13 mouse cellular contexts compared by ENCODE assay signal in genomic region chr12:8935349-8935748, GRCm38 (mm10). TPM values are rescaled to one million over a fixed set of nuclear protein-coding genes. Genes with fewer than 3 reads are reported as not detected.
DNase-seq lines count a peak whose midpoint lies in the region; ATAC-seq and TF ChIP-seq lines count a peak whose summit lies in the region.
"Had no signal": no experiment of that assay in that cellular context is flagged by ENCODE, and none has a peak within 500 bp of the region (broad histone marks: within the 10 kb centered on the region; RNA-seq: fewer than 3 reads in every experiment).

No protein-coding gene starts in this region.

- H3K4me2 ChIP-seq in hindbrain, embryonic 16.5 days (ENCODE audit: low read length) = no peak overlapping the region
- H3K4me2 ChIP-seq in hindbrain, embryonic 14.5 days (replicated peaks) = no peak overlapping the region
- H3K4me2 ChIP-seq in heart, embryonic 14.5 days (ENCODE audit: low read length) = no peak overlapping the region
- H3K4me2 ChIP-seq: limb, embryonic 13.5 days; midbrain, embryonic 12.5 days had no signal

- peak; percentile 27; the same call in 1 of the 2 replicates for ATAC-seq in hindbrain, embryonic 16.5 days
- ATAC-seq in hindbrain, embryonic 14.5 days (ENCODE audit: low FRiP score) = no peak
- ATAC-seq in Patski = peak; percentile 92
- no peak for ATAC-seq in heart, embryonic 14.5 days (ENCODE audit: insufficient number of reproducible peaks, insufficient read depth, low FRiP score, low read depth)

- H3K27ac ChIP-seq in hindbrain, embryonic 16.5 days (ENCODE audit: low read depth, low read length) = no peak overlapping the region
- no peak overlapping the region; the same call in 1 of the 2 replicates for H3K27ac ChIP-seq in hindbrain, embryonic 14.5 days
- peak overlapping the region; percentile 26 to 49; a peak in 3 of 4 replicates for H3K27ac ChIP-seq in heart, embryonic 14.5 days (replicated peaks in 1 of 2; ENCODE audit: control insufficient read depth in 1 of 2, insufficient read depth in 1 of 2, low read depth in 2 of 2, low read length in 2 of 2)
- H3K27ac ChIP-seq in forebrain, embryonic 10.5 days = no peak overlapping the region
- H3K27ac ChIP-seq: embryonic facial prominence, embryonic 10.5 days; layer of hippocampus, adult 2 months; limb, embryonic 13.5 days; midbrain, embryonic 12.5 days had no signal

- CTCF ChIA-PET in Patski (lab: Charles Lee) = interaction anchor here (1.0 to 2.4 kb wide), 7 partner anchors 11 to 46 kb away, joined by 3 to 13 read pairs (median 7); partner anchors contain the start of gene Wdr35

- no peaks in the 10 kb centered on the region for H3K9me3 ChIP-seq in hindbrain, embryonic 16.5 days (ENCODE audit: control insufficient read depth, low read length)
- no peaks in the 10 kb centered on the region for H3K9me3 ChIP-seq in hindbrain, embryonic 14.5 days (ENCODE audit: control insufficient read depth, low read length)
- H3K9me3 ChIP-seq in heart, embryonic 14.5 days (ENCODE audit: control insufficient read depth, low read length) = no peaks in the 10 kb centered on the region
- H3K9me3 ChIP-seq in forebrain, embryonic 10.5 days = no peaks in the 10 kb centered on the region
- H3K9me3 ChIP-seq: embryonic facial prominence, embryonic 10.5 days; limb, embryonic 13.5 days; midbrain, embryonic 12.5 days had no signal

- POLR2A ChIA-PET in Patski (lab: Charles Lee) = no interaction called here

- DNase-seq in hindbrain, embryonic 14.5 days (ENCODE audit: low spot score) = no peak
- peak; percentile 76 for DNase-seq in Patski (ENCODE audit: low read depth, low spot score)
- DNase-seq in kidney, postnatal 14 days = peak; percentile 89
- DNase-seq in forebrain, embryonic 10.5 days (ENCODE audit: extremely low spot score, low spot score) = no peak
- DNase-seq in cerebellum, adult 18-20 months = no peak
- DNase-seq in frontal cortex, postnatal 25 days (ENCODE audit: low spot score in 2 of 2) = no peak
- DNase-seq: right cerebral cortex, adult 18-20 months had no signal

- H3K36me3 ChIP-seq in hindbrain, embryonic 16.5 days (ENCODE audit: control insufficient read depth, insufficient read depth, low read length) = peaks cover 39% of the 10 kb centered on the region
- peaks cover 60% of the 10 kb centered on the region for H3K36me3 ChIP-seq in hindbrain, embryonic 14.5 days (replicated peaks; ENCODE audit: control insufficient read depth, insufficient read depth)
- peaks cover 74% of the 10 kb centered on the region for H3K36me3 ChIP-seq in heart, embryonic 14.5 days (ENCODE audit: control insufficient read depth, insufficient read depth, low read length)
- H3K36me3 ChIP-seq in forebrain, embryonic 10.5 days (replicated peaks) = peaks cover 84% of the 10 kb centered on the region

- TF ChIP-seq CTCF in Patski (IDR thresholded peaks at IDR 0.05) = no peak

- H3K27me3 ChIP-seq in hindbrain, embryonic 16.5 days (replicated peaks; ENCODE audit: control insufficient read depth, insufficient read depth, low read length) = no peaks in the 10 kb centered on the region
- H3K27me3 ChIP-seq in hindbrain, embryonic 14.5 days (ENCODE audit: control insufficient read depth, insufficient read depth, low read length) = no peaks in the 10 kb centered on the region
- H3K27me3 ChIP-seq in Patski = no peaks in the 10 kb centered on the region
- no peaks in the 10 kb centered on the region for H3K27me3 ChIP-seq in heart, embryonic 14.5 days (ENCODE audit: control insufficient read depth, insufficient read depth, low read length)
- no peaks in the 10 kb centered on the region for H3K27me3 ChIP-seq in forebrain, embryonic 10.5 days (ENCODE audit: poor library complexity, severe bottlenecking)
- H3K27me3 ChIP-seq: limb, embryonic 13.5 days; midbrain, embryonic 12.5 days had no signal

- in situ Hi-C loops in Patski (cut with MboI; ENCODE audit: low pct_unique_long_range_greater_than_20kb) = no loop called here

- WGBS in hindbrain, embryonic 16.5 days = 74% methylated on average over 5 of the region's 5 CpGs
- WGBS in hindbrain, embryonic 14.5 days = 74% methylated on average over 5 of the region's 5 CpGs
- WGBS in heart, embryonic 14.5 days = 42% methylated on average over 5 of the region's 5 CpGs
- WGBS in forebrain, embryonic 10.5 days = 90% methylated on average over 5 of the region's 5 CpGs

- no peak overlapping the region for H3K9ac ChIP-seq in hindbrain, embryonic 16.5 days (ENCODE audit: low read depth, low read length)
- H3K9ac ChIP-seq in hindbrain, embryonic 14.5 days = no peak overlapping the region
- no peak overlapping the region for H3K9ac ChIP-seq in heart, embryonic 14.5 days (ENCODE audit: low read length)
- H3K9ac ChIP-seq: limb, embryonic 13.5 days; midbrain, embryonic 12.5 days had no signal

- H3K4me1 ChIP-seq in hindbrain, embryonic 16.5 days (ENCODE audit: control insufficient read depth, insufficient read depth, low read depth, low read length) = no peaks in the 10 kb centered on the region
- H3K4me1 ChIP-seq in hindbrain, embryonic 14.5 days (replicated peaks; ENCODE audit: control insufficient read depth, insufficient read depth, low read length) = 0 out of 2 replicates have a peak, but pooled peaks cover under 1% of the 10 kb centered on the region
- H3K4me1 ChIP-seq in heart, embryonic 14.5 days (ENCODE audit: control insufficient read depth in 2 of 2, insufficient read depth in 2 of 2, low read length in 2 of 2) = peaks cover 5 to 24% of the 10 kb centered on the region in 2 experiments
- no peaks in the 10 kb centered on the region for H3K4me1 ChIP-seq in forebrain, embryonic 10.5 days
- H3K4me1 ChIP-seq: embryonic facial prominence, embryonic 10.5 days had no signal

- no peak overlapping the region for H3K4me3 ChIP-seq in hindbrain, embryonic 16.5 days (ENCODE audit: low read length)
- no peak overlapping the region for H3K4me3 ChIP-seq in hindbrain, embryonic 14.5 days (replicated peaks; ENCODE audit: low read length)
- no peak overlapping the region for H3K4me3 ChIP-seq in heart, embryonic 14.5 days (ENCODE audit: control insufficient read depth in 1 of 2, insufficient read depth in 1 of 2, low read depth in 1 of 2, low read length in 2 of 2)
- no peak overlapping the region for H3K4me3 ChIP-seq in forebrain, embryonic 10.5 days
- H3K4me3 ChIP-seq: embryonic facial prominence, embryonic 10.5 days; layer of hippocampus, adult 2 months; limb, embryonic 13.5 days; midbrain, embryonic 12.5 days had no signal

RNA-seq across cellular contexts. Expression of gene Matn3, which starts 12.4 kb away (rescaled TPM):
- polyA plus RNA-seq in hindbrain, embryonic 16.5 days (2015; fragmentation: Nextera tagmentation; extraction: Ambion mirVana) = 0.24 and 0.80 TPM in 2 replicates
- 0.15 and 0.17 TPM in 2 replicates for polyA plus RNA-seq in hindbrain, embryonic 14.5 days (2014; fragmentation: Nextera tagmentation; extraction: Ambion mirVana)
- 0.17 TPM for polyA plus RNA-seq in Patski (2021)
- polyA plus RNA-seq in heart, embryonic 14.5 days (2014; fragmentation: Nextera tagmentation; extraction: Ambion mirVana) = 0.07 TPM in 1 of 2 replicates, not detected in the other
- 5.9 and 7.0 TPM in 2 replicates for polyA plus RNA-seq in forebrain, embryonic 10.5 days (2016; fragmentation: Nextera tagmentation; extraction: Ambion mirVana)

RNA-seq across cellular contexts. Expression of gene Laptm4a, which starts 13.9 kb away (rescaled TPM):
- 205 and 210 TPM in 2 replicates for polyA plus RNA-seq in hindbrain, embryonic 16.5 days (2015; fragmentation: Nextera tagmentation; extraction: Ambion mirVana)
- 173 and 189 TPM in 2 replicates for polyA plus RNA-seq in hindbrain, embryonic 14.5 days (2014; fragmentation: Nextera tagmentation; extraction: Ambion mirVana)
- 550 TPM for polyA plus RNA-seq in Patski (2021)
- polyA plus RNA-seq in heart, embryonic 14.5 days (2014; fragmentation: Nextera tagmentation; extraction: Ambion mirVana) = 190 and 225 TPM in 2 replicates
- 178 and 181 TPM in 2 replicates for polyA plus RNA-seq in forebrain, embryonic 10.5 days (2016; fragmentation: Nextera tagmentation; extraction: Ambion mirVana)

RNA-seq across cellular contexts. Expression of gene Wdr35, which starts 38.3 kb away (rescaled TPM):
- 23.6 and 25.2 TPM in 2 replicates for polyA plus RNA-seq in hindbrain, embryonic 16.5 days (2015; fragmentation: Nextera tagmentation; extraction: Ambion mirVana)
- polyA plus RNA-seq in hindbrain, embryonic 14.5 days (2014; fragmentation: Nextera tagmentation; extraction: Ambion mirVana) = 22.4 and 26.1 TPM in 2 replicates
- polyA plus RNA-seq in Patski (2021) = 41.7 TPM
- 12.8 and 14.4 TPM in 2 replicates for polyA plus RNA-seq in heart, embryonic 14.5 days (2014; fragmentation: Nextera tagmentation; extraction: Ambion mirVana)
- 28.1 and 28.3 TPM in 2 replicates for polyA plus RNA-seq in forebrain, embryonic 10.5 days (2016; fragmentation: Nextera tagmentation; extraction: Ambion mirVana)

Comparison
In these comparisons a context has a peak if more than half of its experiments do, and no peak if none do; other contexts are left out.
1. ATAC-seq: peak in hindbrain, embryonic 16.5 days (single experiment) and Patski (single experiment); none in hindbrain, embryonic 14.5 days (single experiment) and heart, embryonic 14.5 days (single experiment).
2. H3K27ac ChIP-seq: peak in heart, embryonic 14.5 days (2 of 2); none in hindbrain, embryonic 16.5 days (single experiment), hindbrain, embryonic 14.5 days (single experiment) and forebrain, embryonic 10.5 days (single experiment).
3. DNase-seq: peak in Patski (single experiment) and kidney, postnatal 14 days (single experiment); none in hindbrain, embryonic 14.5 days (single experiment), forebrain, embryonic 10.5 days (single experiment), cerebellum, adult 18-20 months (0 of 2) and frontal cortex, postnatal 25 days (0 of 2).